Mouse (Mus musculus) lung, embryonic 15.5 days (tissue): ENCODE measurements around the gene Utp18. TPM values are rescaled to one million over a fixed set of nuclear protein-coding genes. Genes with fewer than 3 reads are reported as not detected.

Source experiments
- ATAC-seq: fragments of 200-750 bp; cut with Nextera tagmentation; 2 replicates; pipeline ENCODE4 v1.8.0; 2017; ENCODE audit warnings: moderate number of reproducible peaks, borderline replicate concordance; ENCODE audit not compliant: low FRiP score, low TSS enrichment; ENCODE audit errors: extremely low read depth
- H3K27ac ChIP-seq: fragments of 300-500 bp; sonication (generic); 2 replicates; pipeline ENCODE4 v1.5.1; 2015; ENCODE audit warnings: moderate library complexity, mild to moderate bottlenecking, inconsistent platforms
- H3K27me3 ChIP-seq: fragments of 300-500 bp; sonication (generic); 2 replicates; pipeline ENCODE4 v1.6.1; 2015; ENCODE audit warnings: inconsistent platforms
- H3K36me3 ChIP-seq: fragments of 300-500 bp; sonication (generic); 2 replicates; pipeline ENCODE4 v1.6.1; 2015; ENCODE audit warnings: inconsistent platforms
- H3K4me1 ChIP-seq: fragments of 300-500 bp; sonication (generic); 2 replicates; pipeline ENCODE4 v1.6.1; 2015; ENCODE audit warnings: inconsistent platforms
- H3K4me2 ChIP-seq: fragments of 300-500 bp; sonication (generic); 2 replicates; pipeline ENCODE4 v1.6.1; 2015; ENCODE audit warnings: inconsistent platforms, mild to moderate bottlenecking, moderate library complexity
- H3K4me3 ChIP-seq: fragments of 300-500 bp; sonication (generic); 2 replicates; pipeline ENCODE4 v1.5.1; 2015; ENCODE audit warnings: mild to moderate bottlenecking, inconsistent platforms
- H3K9ac ChIP-seq: fragments of 300-500 bp; sonication (generic); 2 replicates; pipeline ENCODE4 v1.6.1; 2015; ENCODE audit warnings: inconsistent platforms
- H3K9me3 ChIP-seq: fragments of 300-500 bp; sonication (generic); 2 replicates; pipeline ENCODE4 v1.6.1; 2016; ENCODE audit warnings: inconsistent platforms
- WGBS: fragments of 180-500 bp; shearing (Covaris S2); methylation state at CpG from one replicate; pipeline ENCODE4 v1.1.7; 2015; 5-methylcytosine and 5-hydroxymethylcytosine counted together
- polyA plus RNA-seq: library from polyadenylated mRNA; unstranded; fragments of >200 nt; fragmentation: Nextera tagmentation; extraction: Ambion mirVana; gene quantifications from 2 replicates; pipeline ENCODE4 v1.2.1, GENCODE M21; 2015

The Utp18 gene
- polyA plus RNA-seq, 1 experiment from 2014 or later: 25.2 TPM

- peak overlapping the region; percentile 87 for H3K4me2 ChIP-seq
- H3K4me3 ChIP-seq: peak overlapping the region; percentile 93
- no peaks in the 10 kb centered on the region for H3K9me3 ChIP-seq
- no peak overlapping the region; the same call in 1 of the 2 replicates for H3K9ac ChIP-seq
- H3K36me3 ChIP-seq: peaks cover 14% of the 10 kb centered on the region
- H3K27ac ChIP-seq: no peak overlapping the region
- no peak for ATAC-seq
- peaks cover 23% of the 10 kb centered on the region for H3K4me1 ChIP-seq
- WGBS: 83% methylated on average over 4 of the region's 4 CpGs
- H3K27me3 ChIP-seq: no peaks in the 10 kb centered on the region
These were observed 1.5 kb downstream of the Utp18 start for GRCm38 (mm10) chr11:93884068-93884467.

GRCm38 (mm10) chr11:93862638-93863037, 22.9 kb downstream of the Utp18 start:
- no peaks in the 10 kb centered on the region for H3K9me3 ChIP-seq
- H3K27ac ChIP-seq: no peak overlapping the region
- peaks cover 33% of the 10 kb centered on the region for H3K36me3 ChIP-seq
- ATAC-seq: no peak
- WGBS: 74% methylated on average over 1 of the region's 1 CpGs
- H3K4me3 ChIP-seq: no peak overlapping the region
- no peak overlapping the region for H3K4me2 ChIP-seq
- no peak overlapping the region for H3K9ac ChIP-seq
- H3K27me3 ChIP-seq: no peaks in the 10 kb centered on the region
- no peaks in the 10 kb centered on the region for H3K4me1 ChIP-seq

- Histone ChIP-seq H3K27ac (no peak overlapping the region), H3K9me3 (no peaks in the 10 kb centered on the region), H3K4me1 (no peaks in the 10 kb centered on the region), H3K4me2 (no peak overlapping the region), H3K27me3 (no peaks in the 10 kb centered on the region), H3K9ac (no peak overlapping the region), H3K36me3 (peaks cover 28% of the 10 kb centered on the region; the same call in 1 of the 2 replicates), H3K4me3 (no peak overlapping the region)
- 82% methylated on average over 4 of the region's 4 CpGs for WGBS
- ATAC-seq: no peak
These were observed 23.4 kb downstream of the Utp18 start for GRCm38 (mm10) chr11:93862045-93862623.

- Histone ChIP-seq H3K4me1 (no peaks in the 10 kb centered on the region), H3K27me3 (no peaks in the 10 kb centered on the region), H3K27ac (no peak overlapping the region), H3K9ac (no peak overlapping the region), H3K36me3 (peaks cover 21% of the 10 kb centered on the region; the same call in 1 of the 2 replicates), H3K4me2 (no peak overlapping the region), H3K4me3 (no peak overlapping the region), H3K9me3 (no peaks in the 10 kb centered on the region)
- ATAC-seq: no peak
- 88% methylated on average over 2 of the region's 2 CpGs for WGBS
These were observed 24.4 kb downstream of the Utp18 start for GRCm38 (mm10) chr11:93861193-93861592.

GRCm38 (mm10) chr11:93860540-93861172, 24.9 kb downstream of the Utp18 start:
- H3K9ac ChIP-seq: no peak overlapping the region
- no peaks in the 10 kb centered on the region for H3K27me3 ChIP-seq
- 84% methylated on average over 1 of the region's 1 CpGs for WGBS
- ATAC-seq: no peak
- no peaks in the 10 kb centered on the region for H3K4me1 ChIP-seq
- H3K27ac ChIP-seq: no peak overlapping the region
- peaks cover 17% of the 10 kb centered on the region; the same call in 1 of the 2 replicates for H3K36me3 ChIP-seq
- H3K4me3 ChIP-seq: no peak overlapping the region
- H3K9me3 ChIP-seq: no peaks in the 10 kb centered on the region
- no peak overlapping the region for H3K4me2 ChIP-seq

GRCm38 (mm10) chr11:93856284-93856955, 29.1 kb downstream of the Utp18 start:
- WGBS: 5% methylated on average over 6 of the region's 6 CpGs
- H3K4me2 ChIP-seq: no peak overlapping the region
- no peaks in the 10 kb centered on the region for H3K9me3 ChIP-seq
- 0 out of 2 replicates have a peak, but pooled peaks cover 3% of the 10 kb centered on the region for H3K36me3 ChIP-seq
- H3K9ac ChIP-seq: no peak overlapping the region
- H3K4me3 ChIP-seq: no peak overlapping the region
- ATAC-seq: no peak
- H3K27ac ChIP-seq: no peak overlapping the region
- no peaks in the 10 kb centered on the region for H3K4me1 ChIP-seq
- H3K27me3 ChIP-seq: no peaks in the 10 kb centered on the region

GRCm38 (mm10) chr11:93852546-93852945, 33.0 kb downstream of the Utp18 start:
- Histone ChIP-seq H3K4me1 (no peaks in the 10 kb centered on the region), H3K9me3 (no peaks in the 10 kb centered on the region), H3K4me3 (no peak overlapping the region), H3K27ac (no peak overlapping the region), H3K9ac (no peak overlapping the region), H3K27me3 (no peaks in the 10 kb centered on the region), H3K36me3 (no peaks in the 10 kb centered on the region), H3K4me2 (no peak overlapping the region)
- no peak for ATAC-seq
- WGBS: 84% methylated on average over 3 of the region's 3 CpGs

- Histone ChIP-seq H3K27ac (no peak overlapping the region), H3K36me3 (no peaks in the 10 kb centered on the region), H3K27me3 (no peaks in the 10 kb centered on the region), H3K4me3 (no peak overlapping the region), H3K4me1 (no peaks in the 10 kb centered on the region), H3K4me2 (no peak overlapping the region), H3K9ac (no peak overlapping the region), H3K9me3 (no peaks in the 10 kb centered on the region)
- WGBS: 37% methylated on average over 2 of the region's 2 CpGs
- no peak for ATAC-seq
These were observed 38.2 kb downstream of the Utp18 start for GRCm38 (mm10) chr11:93847342-93847741.

- Histone ChIP-seq H3K9ac (no peak overlapping the region), H3K27me3 (no peaks in the 10 kb centered on the region), H3K4me3 (no peak overlapping the region), H3K4me2 (no peak overlapping the region), H3K9me3 (no peaks in the 10 kb centered on the region), H3K27ac (no peak overlapping the region), H3K36me3 (no peaks in the 10 kb centered on the region), H3K4me1 (no peaks in the 10 kb centered on the region)
- 52% methylated on average over 2 of the region's 2 CpGs for WGBS
- ATAC-seq: no peak
These were observed 49.8 kb downstream of the Utp18 start for GRCm38 (mm10) chr11:93835800-93836199.

GRCm38 (mm10) chr11:93829971-93830370, 55.6 kb downstream of the Utp18 start:
- no peak overlapping the region for H3K27ac ChIP-seq
- H3K9ac ChIP-seq: no peak overlapping the region
- H3K4me2 ChIP-seq: no peak overlapping the region
- no peaks in the 10 kb centered on the region for H3K4me1 ChIP-seq
- H3K36me3 ChIP-seq: no peaks in the 10 kb centered on the region
- H3K4me3 ChIP-seq: no peak overlapping the region
- H3K9me3 ChIP-seq: no peaks in the 10 kb centered on the region
- no peaks in the 10 kb centered on the region for H3K27me3 ChIP-seq
- 78% methylated on average over 8 of the region's 8 CpGs for WGBS
- no peak for ATAC-seq

- Histone ChIP-seq H3K9me3 (no peaks in the 10 kb centered on the region), H3K4me1 (no peaks in the 10 kb centered on the region), H3K4me2 (no peak overlapping the region), H3K27me3 (no peaks in the 10 kb centered on the region), H3K4me3 (no peak overlapping the region), H3K9ac (no peak overlapping the region), H3K27ac (no peak overlapping the region), H3K36me3 (no peaks in the 10 kb centered on the region)
- 76% methylated on average over 6 of the region's 6 CpGs for WGBS
- ATAC-seq: no peak
These were observed 56.3 kb downstream of the Utp18 start for GRCm38 (mm10) chr11:93829327-93829679.

GRCm38 (mm10) chr11:93828619-93829326, 56.8 kb downstream of the Utp18 start:
- Histone ChIP-seq H3K4me1 (no peaks in the 10 kb centered on the region), H3K27me3 (no peaks in the 10 kb centered on the region), H3K36me3 (no peaks in the 10 kb centered on the region), H3K9me3 (no peaks in the 10 kb centered on the region), H3K4me2 (no peak overlapping the region), H3K9ac (no peak overlapping the region), H3K27ac (no peak overlapping the region), H3K4me3 (no peak overlapping the region)
- 77% methylated on average over 14 of the region's 14 CpGs for WGBS
- no peak for ATAC-seq
